Mouse (Mus musculus) right cerebral cortex, adult 2 months (tissue): ENCODE measurements around the gene Ccdc88c.

Experiments
- DNase-seq, 2 experiments: peaks; one replicate each; pipeline ENCODE4 v3.0.0; 2021 to 2022; ENCODE audit warnings: low spot score in 2 of 2

The Ccdc88c gene

DNA sequence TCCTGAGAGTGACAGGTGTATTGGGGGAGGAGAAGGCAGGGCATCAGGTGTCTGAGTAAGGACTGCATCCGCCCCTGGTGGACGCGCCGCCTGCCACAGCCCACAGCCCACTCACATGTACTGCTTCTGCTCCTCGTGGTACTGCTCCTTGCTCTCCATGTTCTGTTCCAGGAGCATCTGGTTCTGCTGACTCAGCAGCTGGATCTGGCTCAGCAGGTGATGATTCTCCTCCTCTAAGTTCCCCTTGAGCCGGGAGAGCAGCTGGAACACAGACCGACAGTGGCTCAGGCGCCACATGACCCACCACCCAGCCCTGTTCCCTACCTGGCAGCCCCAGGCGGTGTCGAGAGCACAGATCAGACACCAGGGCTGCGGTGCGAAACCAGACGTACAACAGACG is 97.2 kb downstream of the Ccdc88c start:
- DNase-seq: no peak

DNA sequence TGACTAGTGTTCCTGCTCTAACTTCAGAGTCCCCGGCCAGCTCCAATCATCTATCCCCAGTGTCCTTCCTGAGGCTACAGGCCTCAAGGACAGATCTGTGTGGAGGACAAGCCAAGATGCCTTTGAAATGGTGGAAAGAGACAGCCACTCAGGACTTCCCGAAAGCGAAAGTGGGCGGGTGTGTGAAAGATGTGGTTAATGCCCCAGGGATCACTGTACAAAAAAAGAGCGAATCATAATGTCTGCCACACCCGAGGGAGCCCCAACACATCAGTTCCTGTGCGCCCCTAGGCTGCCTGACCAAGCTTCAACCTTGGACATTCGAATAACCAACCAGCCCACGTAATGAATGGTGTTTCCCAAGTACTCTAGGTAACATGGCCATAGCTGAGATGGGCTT is 100.6 kb downstream of the Ccdc88c start:
- DNase-seq: no peak

DNA sequence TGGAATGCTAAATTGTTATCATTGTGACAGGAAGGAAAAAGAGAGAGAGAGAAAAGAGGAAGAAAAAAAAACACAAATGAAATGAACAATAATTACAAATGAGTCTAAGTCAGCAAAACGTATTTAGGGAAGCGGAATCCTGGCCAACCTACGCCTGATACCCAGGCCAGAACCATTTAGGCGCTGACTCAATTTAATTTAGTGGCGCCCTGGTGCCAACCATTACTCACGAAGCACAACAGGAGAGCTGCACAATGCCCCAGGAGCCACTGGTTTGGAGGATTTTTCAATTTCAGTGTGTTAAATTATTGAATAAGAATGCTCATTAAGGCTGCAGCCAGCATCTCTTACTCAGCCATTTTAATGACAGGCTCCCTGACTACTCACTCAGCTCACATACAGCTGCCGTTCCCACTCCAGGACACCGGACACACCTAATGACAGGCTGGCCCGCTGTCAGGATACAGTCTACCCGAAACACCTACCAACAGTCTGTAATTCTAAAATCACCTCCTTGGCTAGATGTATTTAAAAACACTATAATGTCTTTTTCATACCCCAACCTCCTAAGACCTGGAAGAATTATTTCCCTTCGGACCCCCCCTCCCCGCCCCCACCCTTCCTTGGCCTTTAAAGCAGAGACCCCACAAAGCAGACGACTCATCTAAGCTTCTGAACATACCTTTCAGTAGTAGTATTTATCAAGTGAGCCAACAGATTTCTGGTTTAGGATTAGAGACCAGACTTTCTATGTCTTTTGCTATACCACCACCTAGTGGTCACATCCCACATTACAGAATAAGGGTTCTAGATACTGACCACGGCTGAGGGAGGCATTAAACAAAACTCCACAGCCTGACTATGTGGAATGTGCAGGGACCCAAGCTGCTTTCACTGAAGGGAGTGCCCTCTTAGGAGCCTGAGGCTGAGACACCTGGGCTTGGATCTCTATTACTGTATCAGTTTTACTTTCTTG is 102.9 kb downstream of the Ccdc88c start:
- peak; percentile 50 to 86 for DNase-seq

DNA sequence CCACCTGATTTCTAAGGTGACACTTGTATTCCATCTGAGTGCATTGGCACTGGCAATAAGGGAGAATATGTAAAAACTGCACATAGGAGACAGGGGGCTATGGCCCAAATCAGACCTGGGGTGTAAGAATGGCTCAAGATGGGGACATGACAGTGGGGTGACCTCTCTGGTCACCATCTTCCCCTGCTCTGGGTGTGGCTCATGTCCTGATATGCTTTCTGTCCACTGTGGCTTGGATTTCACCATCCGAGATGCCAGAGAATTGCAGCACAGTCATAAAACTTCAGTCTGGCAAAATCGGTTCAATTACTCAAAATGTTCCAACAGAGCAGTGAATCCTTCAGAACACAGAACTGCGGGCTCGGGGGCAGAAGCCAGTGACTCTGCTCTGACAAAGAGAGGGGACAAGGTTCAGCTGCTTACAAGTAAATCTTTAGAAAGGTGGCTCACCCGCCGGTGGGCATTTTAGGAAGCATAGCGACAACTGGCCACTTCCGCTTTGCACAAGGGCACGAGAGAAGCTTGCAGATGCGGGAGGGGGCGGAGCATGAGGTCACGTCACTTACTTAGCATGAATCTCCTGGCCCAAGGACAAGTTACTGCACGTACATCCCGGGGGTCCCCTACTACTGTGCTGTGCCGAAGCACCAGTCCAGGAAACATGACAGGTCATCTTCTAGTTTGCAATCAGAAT is 104.1 kb downstream of the Ccdc88c start:
- no peak for DNase-seq

DNA sequence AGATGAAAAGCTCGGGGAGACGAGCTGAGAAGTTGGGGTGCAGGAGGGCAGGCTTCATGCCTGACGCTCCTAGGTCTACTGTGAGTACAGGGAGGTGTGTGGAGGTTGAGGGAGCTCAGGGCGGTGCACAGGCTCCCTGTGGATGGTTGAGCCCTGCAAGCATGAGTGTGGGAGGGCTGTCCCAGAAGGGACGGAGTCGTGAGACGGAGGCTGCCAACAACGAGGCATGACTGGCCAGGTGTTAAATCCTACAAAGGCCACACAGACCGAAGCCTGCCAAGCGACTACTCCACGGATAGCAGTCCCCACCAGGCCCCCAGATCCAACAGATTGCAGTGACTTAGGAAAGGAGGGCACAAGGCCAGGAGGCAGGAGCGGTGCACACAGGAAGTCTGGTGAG is 118.1 kb downstream of the Ccdc88c start:
- peak; percentile 49 to 58 for DNase-seq

DNA sequence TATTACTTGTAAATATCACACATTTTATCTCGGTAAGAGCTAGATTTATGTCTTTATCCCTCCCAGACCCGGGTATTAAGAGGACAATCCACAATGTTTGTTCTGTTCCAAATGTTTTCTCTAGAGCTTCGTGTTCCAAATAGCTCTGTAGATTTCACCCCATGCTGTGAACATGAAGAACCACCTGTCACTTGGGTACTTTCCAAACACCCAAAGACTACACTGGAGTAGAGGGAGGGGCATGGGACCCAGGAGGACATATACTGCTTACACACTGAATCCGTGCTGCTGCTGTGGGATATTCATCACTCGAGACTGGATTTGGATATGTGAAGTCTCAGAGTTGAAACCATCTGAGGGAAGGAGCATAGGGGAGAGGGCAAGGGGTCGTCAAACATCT is 119.1 kb downstream of the Ccdc88c start:
- DNase-seq: no peak

DNA sequence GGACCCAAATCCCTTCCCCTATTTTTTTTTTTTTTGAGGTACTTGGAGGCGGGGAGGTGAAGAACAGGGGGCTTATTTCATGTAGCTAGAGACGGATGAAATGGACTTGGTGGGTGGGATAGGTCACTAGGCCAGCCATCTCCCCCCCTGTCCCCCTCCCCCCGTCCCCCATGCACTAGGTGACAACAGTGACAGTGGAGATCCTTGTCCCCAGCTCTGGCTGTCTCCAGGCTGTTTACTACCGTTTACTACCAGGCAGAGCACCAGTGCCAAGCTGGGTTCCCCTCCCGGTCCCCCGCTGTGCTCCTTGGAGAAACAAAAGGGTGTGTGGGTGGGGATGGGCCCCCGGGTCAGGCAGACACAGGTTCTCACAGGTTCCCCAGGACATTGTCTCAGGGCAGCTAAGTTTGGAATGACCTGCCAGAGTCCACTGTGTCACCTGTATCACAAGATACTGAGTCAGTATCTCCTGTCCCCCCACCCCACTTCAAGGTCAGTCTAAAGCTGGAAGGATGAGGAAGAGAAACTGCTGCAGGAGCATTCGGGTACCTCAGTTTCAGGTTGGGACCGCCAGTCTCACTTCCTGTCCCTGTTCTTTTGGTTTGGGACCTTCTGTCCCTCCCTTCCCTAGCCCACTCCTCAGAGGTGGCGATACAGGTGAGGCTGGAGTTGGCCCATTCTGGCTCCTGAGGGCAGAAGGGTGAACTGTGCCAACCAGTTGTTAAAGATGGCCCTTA is 120.4 kb downstream of the Ccdc88c start:
- DNase-seq: no peak

DNA sequence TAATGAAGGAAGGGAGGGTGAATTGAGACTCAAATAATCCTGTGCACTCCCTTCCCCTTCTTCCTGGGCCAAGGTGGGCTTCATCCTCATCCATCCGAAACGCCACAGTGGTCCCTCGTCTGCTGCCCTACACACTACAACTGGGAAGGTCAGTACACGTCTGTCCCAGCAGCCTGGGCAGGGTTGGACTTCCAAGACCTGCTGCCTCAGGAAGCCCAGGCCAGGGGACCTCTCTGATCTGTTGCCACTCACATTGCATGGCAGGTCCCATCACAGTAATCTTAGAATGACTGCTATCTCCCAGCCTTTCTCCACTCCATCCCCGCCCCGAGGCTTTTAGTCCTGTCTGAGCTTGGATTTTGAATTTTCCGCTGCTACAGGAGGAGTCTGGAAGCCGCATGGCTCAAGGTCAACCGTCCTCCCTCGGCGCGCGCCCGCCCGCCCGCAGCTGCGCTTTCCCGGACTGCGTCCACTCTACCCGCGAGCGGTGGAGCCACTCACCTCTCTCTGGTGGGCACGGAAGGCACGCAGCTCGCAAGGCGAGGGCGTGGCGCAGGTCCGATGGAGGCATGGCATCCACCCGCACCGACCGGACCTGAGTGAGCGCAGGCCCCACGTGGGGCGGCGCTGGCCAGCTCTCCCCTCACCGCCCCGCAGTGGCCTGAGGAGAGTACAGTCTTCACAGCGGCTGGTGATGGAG is 121.1 kb downstream of the Ccdc88c start, which contains the start of gene Gpr68:
TSS of gene Gpr68 (minus strand) at position 601 of the 700 bp plus-strand sequence.
- DNase-seq: no peak

DNA sequence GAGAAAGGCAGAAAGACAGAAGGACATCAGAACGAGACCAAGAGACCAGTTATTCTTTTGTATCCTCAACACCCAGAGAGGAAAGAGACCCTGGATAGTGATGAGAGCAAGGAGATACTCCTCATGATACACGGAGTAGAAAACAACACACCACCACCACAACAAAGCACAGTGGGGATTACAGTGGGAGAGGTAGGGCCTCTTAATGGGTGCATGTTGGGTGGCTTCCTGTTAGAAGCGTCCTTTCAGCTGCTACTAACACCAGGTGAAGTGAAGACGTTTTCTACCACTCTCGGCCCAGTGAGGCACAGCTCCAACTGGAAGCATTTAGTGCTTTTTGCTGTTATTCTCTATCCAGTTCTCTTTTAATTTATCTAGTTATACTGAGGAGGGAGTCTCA is 122.0 kb downstream of the Ccdc88c start:
- no peak for DNase-seq

DNA sequence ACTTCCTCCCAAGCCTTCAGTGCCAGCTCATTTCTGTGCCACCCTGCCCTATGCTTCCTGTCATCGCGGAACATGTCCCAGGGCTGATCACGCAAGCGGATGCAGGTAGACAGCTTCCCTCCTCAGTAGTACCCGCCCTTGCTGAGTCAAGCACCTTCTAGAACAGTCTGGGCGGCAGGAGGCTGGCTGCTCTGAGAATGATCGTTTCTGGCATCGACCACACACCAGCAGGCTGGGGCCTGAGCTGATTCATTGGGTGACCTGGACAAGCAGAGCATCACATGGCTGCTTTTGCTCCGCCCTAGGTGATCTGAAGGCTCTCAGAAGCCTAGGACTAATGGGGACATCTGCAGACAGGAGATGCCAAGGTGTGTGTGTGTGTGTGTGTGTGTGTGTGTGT is 125.1 kb downstream of the Ccdc88c start:
- DNase-seq: no peak

DNA sequence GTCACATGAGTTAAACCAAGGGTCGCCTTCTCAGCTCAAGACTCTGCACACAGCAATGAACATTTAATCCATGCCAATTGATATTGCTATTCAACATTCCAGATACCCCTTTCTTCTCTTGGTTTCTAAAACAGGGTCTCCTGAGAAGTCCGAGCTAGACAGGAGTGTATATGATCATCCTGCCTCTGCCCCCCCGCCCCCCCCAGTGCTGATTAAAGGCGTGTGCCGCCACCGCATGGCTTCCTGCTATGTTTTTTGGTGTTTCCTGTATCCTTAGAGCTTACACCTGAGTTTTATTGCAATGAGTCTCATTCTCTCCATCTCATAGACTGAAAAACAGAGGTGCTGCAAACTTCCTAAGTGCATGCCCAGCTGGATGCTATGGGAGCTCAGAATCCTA is 127.5 kb downstream of the Ccdc88c start:
- DNase-seq: no peak

DNA sequence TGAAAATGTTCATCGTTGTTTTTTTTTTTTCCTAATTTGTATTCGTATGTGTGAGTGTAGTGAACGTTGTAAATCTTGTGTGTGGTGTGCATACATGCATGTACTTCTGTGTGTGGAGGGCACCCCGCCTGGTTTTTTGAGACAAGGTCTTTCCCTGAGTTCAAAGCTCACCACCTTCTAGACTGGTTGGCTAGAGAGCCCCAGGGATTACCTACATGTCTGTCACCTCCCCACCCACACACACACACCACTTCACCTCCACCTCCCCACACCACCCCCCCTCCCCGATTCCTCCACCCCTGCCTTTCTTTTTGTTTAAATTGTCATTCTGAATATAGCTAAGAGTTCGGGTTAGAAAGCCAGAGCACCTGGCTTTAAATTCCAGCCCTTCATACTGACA is 128.0 kb downstream of the Ccdc88c start:
- no peak for DNase-seq

DNA sequence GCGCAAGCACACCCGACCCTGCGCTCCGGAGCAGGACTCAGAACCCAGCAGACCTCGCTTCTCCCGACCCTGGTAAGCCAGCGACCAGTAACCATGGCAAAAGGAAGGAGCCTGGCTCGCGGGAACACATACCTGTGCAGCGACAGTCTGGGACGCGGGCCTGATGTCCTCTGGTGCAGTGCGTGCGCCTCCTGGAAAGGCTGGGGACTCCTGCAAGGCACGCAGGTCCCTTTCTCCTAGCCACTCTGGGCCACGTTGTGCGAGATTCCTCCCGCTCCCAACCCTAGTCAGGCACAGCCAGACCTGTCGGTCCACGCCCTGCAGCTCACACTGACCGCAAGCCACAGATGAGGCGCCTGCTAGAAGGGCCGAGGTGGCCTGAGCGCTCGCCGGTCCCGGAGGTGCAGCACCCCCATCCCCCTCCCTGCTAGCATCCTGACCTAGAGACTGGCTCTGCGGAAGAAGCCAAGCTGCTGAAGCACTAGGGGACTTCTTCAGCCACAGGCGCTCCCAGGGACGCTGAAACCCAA is 129.7 kb downstream of the Ccdc88c start:
- peak; percentile 43 to 59 for DNase-seq

DNA sequence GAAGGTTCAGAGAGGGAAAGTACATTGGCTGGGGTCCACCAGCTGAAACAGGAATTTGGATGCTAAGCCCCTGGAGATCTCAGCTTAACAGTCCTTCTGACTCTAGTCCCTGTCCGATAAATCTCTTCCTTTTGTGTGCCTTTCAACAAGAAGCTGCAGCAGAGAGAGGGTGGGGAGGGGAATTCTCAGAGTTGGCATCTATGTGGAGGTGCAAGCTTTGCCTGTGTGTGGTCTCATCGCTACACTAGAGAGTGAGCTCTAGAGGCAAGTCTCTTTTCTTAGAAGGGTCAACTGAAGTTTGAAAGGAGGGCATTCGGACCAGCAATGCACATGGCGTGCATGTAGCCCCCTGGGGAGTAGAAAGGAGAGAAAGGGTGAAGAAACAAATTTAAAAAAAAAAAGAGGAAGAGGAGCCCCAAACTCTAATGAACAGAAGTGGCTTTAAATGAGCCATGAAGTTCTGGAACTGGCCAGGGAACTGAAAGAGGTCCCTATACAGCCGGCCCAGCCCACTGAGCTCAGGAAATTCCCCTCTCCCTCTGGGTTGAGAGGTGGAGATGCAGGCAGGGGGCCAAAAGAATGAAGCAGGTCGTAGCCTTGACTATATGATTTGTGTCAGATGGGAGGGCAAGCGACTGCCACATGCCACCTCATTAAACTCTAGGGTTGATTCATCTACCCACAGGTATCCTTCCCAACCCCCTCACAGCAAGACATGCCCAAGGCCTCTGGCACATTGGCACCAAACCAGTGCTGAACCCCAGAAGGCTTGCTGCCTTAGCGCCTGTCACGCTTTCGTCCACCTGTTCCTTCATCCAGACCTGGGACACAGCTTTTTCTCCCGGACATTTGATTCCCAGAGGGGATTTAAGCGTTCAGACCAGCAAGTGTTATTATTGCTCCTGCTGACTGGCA is 130.9 kb downstream of the Ccdc88c start:
- no peak for DNase-seq

DNA sequence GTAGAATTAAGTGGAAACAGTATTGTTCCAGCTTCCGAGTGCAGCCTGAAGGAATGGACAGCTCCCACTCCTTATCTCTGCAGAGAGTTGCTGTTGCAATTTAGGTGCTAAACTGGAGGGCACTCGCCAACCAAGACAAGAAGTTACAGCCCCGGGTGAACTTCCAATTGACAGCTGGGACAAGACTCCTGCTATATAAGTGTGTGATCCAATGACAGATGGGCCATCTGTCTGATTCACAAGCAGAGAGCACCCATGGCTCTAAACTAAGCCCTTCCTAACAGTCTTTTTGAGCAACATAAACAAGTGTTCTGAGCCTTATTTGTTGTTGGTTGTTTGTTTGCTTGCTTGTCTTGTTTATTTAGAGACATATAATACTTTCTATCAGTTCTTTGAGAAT is 132.2 kb downstream of the Ccdc88c start:
- no peak for DNase-seq

DNA sequence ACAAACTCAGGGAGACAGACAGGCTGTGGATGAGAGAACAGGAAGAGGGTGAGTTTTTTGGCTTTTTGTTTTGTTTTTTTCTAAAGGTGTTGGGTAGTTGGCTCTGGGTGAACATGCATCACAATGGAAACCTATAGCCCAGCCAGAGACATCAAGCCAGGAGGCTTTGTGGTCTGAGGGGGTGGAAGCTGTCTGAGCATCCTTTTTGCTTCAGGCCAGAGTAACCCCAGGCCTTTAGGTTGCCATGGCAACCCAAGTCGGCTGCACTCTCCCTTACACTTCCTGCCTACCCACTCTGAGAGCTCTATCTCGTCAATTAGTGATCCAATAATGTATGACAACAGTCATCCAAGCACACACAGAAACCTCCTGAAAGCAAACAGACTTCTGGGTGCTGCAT is 133.4 kb downstream of the Ccdc88c start:
- no peak for DNase-seq

DNA sequence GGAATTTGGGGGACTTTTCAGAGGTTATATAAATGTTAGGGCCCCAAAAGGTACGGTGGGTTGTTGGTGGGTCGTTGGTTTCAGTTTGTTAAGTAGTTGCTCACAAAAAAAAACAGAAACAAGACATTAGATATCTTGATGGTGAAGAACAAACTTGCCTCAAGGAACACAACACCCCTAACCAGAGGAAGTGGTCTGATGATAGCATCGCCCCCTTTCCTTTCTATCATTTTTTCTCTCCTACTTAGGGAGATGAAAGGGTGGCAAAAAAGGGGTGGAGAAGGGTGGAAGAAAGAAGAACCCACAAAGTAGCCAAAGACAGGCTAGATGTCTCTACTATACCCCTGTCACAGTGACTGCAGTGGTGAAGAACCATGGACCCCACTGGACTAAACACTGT is 138.3 kb downstream of the Ccdc88c start:
- DNase-seq: no peak

DNA sequence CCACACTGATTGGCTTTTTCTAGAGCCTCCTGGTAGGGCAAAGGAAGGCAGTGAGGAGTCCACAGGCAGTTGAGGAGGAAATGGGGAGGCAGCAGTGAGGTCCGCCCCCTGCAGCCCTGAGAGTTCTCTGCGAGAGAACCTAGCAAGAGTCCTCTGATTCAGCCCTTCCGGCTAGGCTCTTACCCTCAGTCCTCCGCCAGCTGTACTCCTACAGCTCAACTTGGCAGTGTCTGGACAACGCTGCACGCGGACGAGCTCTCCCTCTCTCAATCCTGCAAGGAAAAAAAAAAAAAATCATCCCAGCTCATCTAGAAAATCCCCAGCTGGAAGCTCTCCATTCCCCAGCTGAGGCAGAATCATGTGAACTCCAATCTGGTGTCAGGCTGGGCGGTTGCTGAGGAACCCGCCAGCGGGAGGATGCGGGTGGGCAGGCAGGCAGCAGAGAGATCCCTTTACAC is 141.0 kb downstream of the Ccdc88c start:
- DNase-seq: peak; percentile 69 to 79

DNA sequence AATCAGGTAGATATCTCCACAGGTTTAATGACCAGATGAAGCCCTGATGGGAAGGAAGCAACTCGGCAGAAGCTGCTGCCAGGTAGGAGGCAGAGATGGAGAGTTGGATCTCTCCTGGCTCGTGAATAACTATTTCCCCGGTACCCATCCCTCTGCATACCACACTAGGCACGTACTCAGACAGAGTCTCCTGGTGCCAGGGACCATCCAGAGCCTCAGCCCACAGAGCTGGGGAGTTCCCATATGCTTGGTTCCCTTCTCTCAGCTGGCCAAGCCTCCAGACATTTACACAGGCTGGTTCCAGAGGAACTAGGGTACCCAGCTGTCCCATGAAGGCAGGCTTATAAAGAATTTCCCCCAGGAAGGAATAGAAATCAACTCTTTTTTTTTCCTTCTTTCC is 142.0 kb downstream of the Ccdc88c start:
- no peak for DNase-seq

DNA sequence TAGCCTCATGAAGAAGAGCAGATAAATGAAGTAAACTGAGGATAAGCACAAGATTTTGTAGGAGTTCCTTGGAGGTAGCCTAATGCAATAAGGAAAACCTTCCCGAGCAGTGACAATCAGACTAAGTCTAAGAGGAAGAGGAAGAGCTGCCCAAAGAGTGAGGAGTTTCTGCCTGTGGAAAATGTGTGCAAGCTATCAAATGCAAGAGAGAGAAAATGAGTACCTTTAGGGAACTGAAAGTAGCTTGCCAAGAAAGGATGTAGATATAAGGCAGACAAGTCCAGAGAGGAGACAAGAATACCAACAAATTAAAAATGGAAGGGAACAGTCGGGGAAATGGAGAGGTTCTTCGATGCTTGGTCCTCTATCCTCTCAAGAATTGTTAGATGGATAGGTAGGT is 143.3 kb downstream of the Ccdc88c start:
- no peak for DNase-seq
